Mouse (Mus musculus): ENCODE results near the gene Gm28510. TPM values are rescaled to one million over a fixed set of nuclear protein-coding genes. Genes with fewer than 3 reads are reported as not detected.
"Not testable (repeated sequence)": the region's sequence is repeated elsewhere in the genome, so short reads cannot be mapped to it uniquely, and the experiment has no call there.

Gene Gm28510
- not detected in 2 replicates for polyA plus RNA-seq (2015; fragmentation: Nextera tagmentation; extraction: Ambion mirVana)

- whole genome bisulfite sequencing, result no CpG with 5 or more reads among the region's 6 CpGs
- not testable (repeated sequence) for H3K4me1 ChIP-seq (ENCODE audit: control insufficient read depth, insufficient read depth, low read length); H3K27ac ChIP-seq (ENCODE audit: low read length); H3K36me3 ChIP-seq (ENCODE audit: control insufficient read depth, insufficient read depth, low read length); H3K4me2 ChIP-seq (ENCODE audit: low read depth, low read length); H3K4me3 ChIP-seq (replicated peaks; ENCODE audit: low read length); H3K27me3 ChIP-seq (ENCODE audit: control insufficient read depth, insufficient read depth, low read length); H3K9me3 ChIP-seq (replicated peaks; ENCODE audit: control insufficient read depth, low read length); H3K9ac ChIP-seq (ENCODE audit: low read length); ATAC-seq (ENCODE audit: insufficient read depth, low FRiP score)
Measured at GRCm38 (mm10) chrY:10412437-10412836, at the start of gene Gm28510. Gene Gm28510 (plus strand): TSS chrY:10412737.

Other genes with a start within 250 kb of the Gm28510 start
- gene Gm20834, start 88.1 kb upstream of the Gm28510 start, polyA plus RNA-seq (2015; fragmentation: Nextera tagmentation; extraction: Ambion mirVana), result not detected in 2 replicates
- gene Gm20737, start 123.3 kb downstream of the Gm28510 start, polyA plus RNA-seq (2015; fragmentation: Nextera tagmentation; extraction: Ambion mirVana), result not detected in 2 replicates
- not detected in 2 replicates for gene Gm21775, start 140.7 kb downstream of the Gm28510 start, polyA plus RNA-seq (2015; fragmentation: Nextera tagmentation; extraction: Ambion mirVana)
- not detected in 2 replicates for gene Gm21900, start 203.6 kb downstream of the Gm28510 start, polyA plus RNA-seq (2015; fragmentation: Nextera tagmentation; extraction: Ambion mirVana)

Data from stomach, embryonic 16.5 days (tissue).